Mouse (Mus musculus) lung, embryonic 14.5 days (tissue): ENCODE results near the gene Edc3. TPM values are rescaled to one million over a fixed set of nuclear protein-coding genes. Genes with fewer than 3 reads are reported as not detected.

Experiments used
- ATAC-seq: fragments of 200-750 bp; cut with Nextera tagmentation; 2 replicates; pipeline ENCODE4 v1.8.0; 2017; ENCODE audit warnings: mild to moderate bottlenecking, moderate TSS enrichment, moderate library complexity; ENCODE audit not compliant: insufficient read depth
- DNase-seq: peaks from one replicate; pipeline ENCODE4 v3.0.0-alpha.2; 2015
- H3K27ac ChIP-seq: fragments of 300-500 bp; sonication (generic); 2 replicates; pipeline ENCODE4 v1.5.1; 2014; ENCODE audit warnings: low read depth, mild to moderate bottlenecking, moderate library complexity
- H3K27me3 ChIP-seq: fragments of 300-500 bp; sonication (generic); 2 replicates; pipeline ENCODE4 v1.6.1; 2014; ENCODE audit warnings: low read length, control low read depth; ENCODE audit not compliant: insufficient read depth
- H3K36me3 ChIP-seq: fragments of 300-500 bp; sonication (generic); 2 replicates; pipeline ENCODE4 v1.6.1; 2014; ENCODE audit warnings: control low read depth; ENCODE audit not compliant: insufficient read depth
- H3K4me1 ChIP-seq: fragments of 300-500 bp; sonication (generic); 2 replicates; pipeline ENCODE4 v1.6.1; 2014; ENCODE audit warnings: antibody characterized with exemption, control low read depth; ENCODE audit not compliant: insufficient read depth
- H3K4me2 ChIP-seq: fragments of 300-500 bp; sonication (generic); 2 replicates; pipeline ENCODE4 v1.6.1; 2014; ENCODE audit warnings: mild to moderate bottlenecking
- H3K4me3 ChIP-seq: fragments of 300-500 bp; sonication (generic); 2 replicates; pipeline ENCODE4 v1.5.1; 2014; ENCODE audit warnings: low read depth, low read length
- H3K9ac ChIP-seq: fragments of 300-500 bp; sonication (generic); 2 replicates; pipeline ENCODE4 v1.6.1; 2014
- H3K9me3 ChIP-seq: fragments of 300-500 bp; sonication (generic); 2 replicates; pipeline ENCODE4 v1.6.1; 2016; ENCODE audit warnings: low read depth, low read length, control low read depth
- CTCF ChIP-seq: IDR thresholded peaks from 2 replicates; pipeline ENCODE4 v1.5.1; 2016; ENCODE audit warnings: antibody characterized with exemption, low read depth
- WGBS: fragments of 180-500 bp; shearing (Covaris S2); extraction: QIAGEN DNeasy Blood & Tissue Kit; methylation state at CpG from one replicate; pipeline ENCODE4 v1.1.7; 2014; 5-methylcytosine and 5-hydroxymethylcytosine counted together
- polyA plus RNA-seq: library from polyadenylated mRNA; unstranded; fragments of >200 nt; fragmentation: Nextera tagmentation; extraction: Ambion mirVana; gene quantifications from 2 replicates; pipeline ENCODE4 v1.2.1, GENCODE M21; 2014

The Edc3 gene
- polyA plus RNA-seq, 1 experiment from 2014 or later: 24.0 TPM

- 0 out of 2 replicates have a peak, but pooled peaks cover 5% of the 10 kb centered on the region for H3K36me3 ChIP-seq
- H3K4me2 ChIP-seq: no peak overlapping the region
- DNase-seq (no peak), ATAC-seq (no peak)
- TF ChIP-seq CTCF: no peak
- H3K4me3 ChIP-seq: no peak overlapping the region
- 67% methylated on average over 9 of the region's 9 CpGs for WGBS
- no peak overlapping the region for H3K27ac ChIP-seq
- H3K9me3 ChIP-seq: no peaks in the 10 kb centered on the region
- H3K4me1 ChIP-seq: peaks cover 3% of the 10 kb centered on the region; the same call in 1 of the 2 replicates
- no peaks in the 10 kb centered on the region for H3K27me3 ChIP-seq
- no peak overlapping the region for H3K9ac ChIP-seq
Measured at GRCm38 (mm10) chr9:57800325-57800975, 92.1 kb downstream of the Edc3 start.

Other genes with a start within 250 kb of the Edc3 start
- gene Scamp5, start 240.5 kb upstream of the Edc3 start, polyA plus RNA-seq: 4.4 and 4.9 TPM in 2 replicates
- gene Rpp25, start 204.5 kb upstream of the Edc3 start, polyA plus RNA-seq: 2.3 and 2.4 TPM in 2 replicates
- 527 and 554 TPM in 2 replicates for gene Cox5a, start 187.3 kb upstream of the Edc3 start, polyA plus RNA-seq
- 20.2 and 22.4 TPM in 2 replicates for gene Fam219b, start 171.0 kb upstream of the Edc3 start, polyA plus RNA-seq
- 35.1 and 38.1 TPM in 2 replicates for gene Mpi, start 155.8 kb upstream of the Edc3 start, polyA plus RNA-seq
- 54.2 and 55.6 TPM in 2 replicates for gene Scamp2, start 147.6 kb upstream of the Edc3 start, polyA plus RNA-seq
- gene Ulk3, start 119.1 kb upstream of the Edc3 start, polyA plus RNA-seq: 8.0 and 10.6 TPM in 2 replicates
- not detected in 2 replicates for gene Cplx3, start 102.3 kb upstream of the Edc3 start, polyA plus RNA-seq
- not detected in 2 replicates for gene Lman1l, start 87.8 kb upstream of the Edc3 start, polyA plus RNA-seq
- gene Csk, start 54.9 kb upstream of the Edc3 start, polyA plus RNA-seq: 23.6 and 28.7 TPM in 2 replicates
- not detected in 2 replicates for gene Cyp1a2, start 24.8 kb upstream of the Edc3 start, polyA plus RNA-seq
- not detected in 2 replicates for gene Cyp1a1, start 20.6 kb upstream of the Edc3 start, polyA plus RNA-seq
- gene Clk3, start 57.3 kb downstream of the Edc3 start, polyA plus RNA-seq: 58.1 and 72.7 TPM in 2 replicates
- gene Arid3b, start 128.3 kb downstream of the Edc3 start, polyA plus RNA-seq: 4.7 and 4.9 TPM in 2 replicates
- gene Ubl7, start 202.4 kb downstream of the Edc3 start, polyA plus RNA-seq: 101 and 107 TPM in 2 replicates
- gene Sema7a, start 231.6 kb downstream of the Edc3 start, polyA plus RNA-seq: 1.0 TPM in 2 replicates